Mouse (Mus musculus): ENCODE measurements around the gene Slc35b1. TPM values are rescaled to one million over a fixed set of nuclear protein-coding genes. Genes with fewer than 3 reads are reported as not detected.

Gene Slc35b1
- polyA plus RNA-seq, 1 experiment = 79.1 TPM

GRCm38 (mm10) chr11:95352686-95353085 lies 31.8 kb upstream of the Slc35b1 start:
- Histone ChIP-seq H3K4me3 (ENCODE audit: insufficient read depth, poor library complexity, severe bottlenecking) (no peak overlapping the region), H3K36me3 (ENCODE audit: control insufficient read depth, insufficient read depth) (no peaks in the 10 kb centered on the region), H3K79me3 (ENCODE audit: low read depth) (no peaks in the 10 kb centered on the region), H3ac (ENCODE audit: control insufficient read depth, insufficient read length, low read depth) (no peak overlapping the region), H3K27me3 (ENCODE audit: control insufficient read depth, insufficient read depth, insufficient read length) (no peaks in the 10 kb centered on the region), H3K79me2 (ENCODE audit: control insufficient read depth, insufficient read depth) (no peaks in the 10 kb centered on the region)
- no peak for TF ChIP-seq CTCF (IDR thresholded peaks at IDR 0.05; ENCODE audit: control insufficient read depth, insufficient read depth, insufficient read length)
- TF ChIP-seq CEBPB (IDR thresholded peaks at IDR 0.05; ENCODE audit: low read depth) = no peak
- no peak for TF ChIP-seq MYOG (IDR thresholded peaks at IDR 0.05; ENCODE audit: control insufficient read depth, extremely low read depth, insufficient read length)
- TF ChIP-seq FOSL1 (IDR thresholded peaks at IDR 0.05; ENCODE audit: insufficient read depth, low read length, poor library complexity, severe bottlenecking) = no peak
- TF ChIP-seq MAX (IDR thresholded peaks at IDR 0.05) = no peak
- TF ChIP-seq MYOD1 (IDR thresholded peaks at IDR 0.05; ENCODE audit: control insufficient read depth, insufficient read length, low read depth) = no peak
- TF ChIP-seq USF1 (IDR thresholded peaks at IDR 0.05; ENCODE audit: low read depth) = no peak

- Histone ChIP-seq H3ac (ENCODE audit: control insufficient read depth, insufficient read length, low read depth) (no peak overlapping the region), H3K79me3 (ENCODE audit: low read depth) (no peaks in the 10 kb centered on the region), H3K36me3 (ENCODE audit: control insufficient read depth, insufficient read depth) (no peaks in the 10 kb centered on the region), H3K27me3 (ENCODE audit: control insufficient read depth, insufficient read depth, insufficient read length) (no peaks in the 10 kb centered on the region), H3K79me2 (ENCODE audit: control insufficient read depth, insufficient read depth) (no peaks in the 10 kb centered on the region), H3K4me3 (ENCODE audit: insufficient read depth, poor library complexity, severe bottlenecking) (no peak overlapping the region)
- TF ChIP-seq MAX (IDR thresholded peaks at IDR 0.05) (no peak), CEBPB (IDR thresholded peaks at IDR 0.05; ENCODE audit: low read depth) (no peak), CTCF (IDR thresholded peaks at IDR 0.05; ENCODE audit: control insufficient read depth, insufficient read depth, insufficient read length) (no peak), USF1 (IDR thresholded peaks at IDR 0.05; ENCODE audit: low read depth) (no peak), MYOD1 (IDR thresholded peaks at IDR 0.05; ENCODE audit: control insufficient read depth, insufficient read length, low read depth) (no peak), MYOG (IDR thresholded peaks at IDR 0.05; ENCODE audit: control insufficient read depth, extremely low read depth, insufficient read length) (no peak), FOSL1 (IDR thresholded peaks at IDR 0.05; ENCODE audit: insufficient read depth, low read length, poor library complexity, severe bottlenecking) (no peak)
Measured at GRCm38 (mm10) chr11:95353226-95353625, 31.3 kb upstream of the Slc35b1 start.

GRCm38 (mm10) chr11:95354228-95354944 lies 30.1 kb upstream of the Slc35b1 start:
- no peaks in the 10 kb centered on the region for H3K27me3 ChIP-seq (ENCODE audit: control insufficient read depth, insufficient read depth, insufficient read length)
- H3ac ChIP-seq (ENCODE audit: control insufficient read depth, insufficient read length, low read depth) = no peak overlapping the region
- H3K79me2 ChIP-seq (ENCODE audit: control insufficient read depth, insufficient read depth) = no peaks in the 10 kb centered on the region
- no peaks in the 10 kb centered on the region for H3K79me3 ChIP-seq (ENCODE audit: low read depth)
- TF ChIP-seq CTCF (IDR thresholded peaks at IDR 0.05; ENCODE audit: control insufficient read depth, insufficient read depth, insufficient read length) (no peak), MYOD1 (IDR thresholded peaks at IDR 0.05; ENCODE audit: control insufficient read depth, insufficient read length, low read depth) (no peak), MYOG (IDR thresholded peaks at IDR 0.05; ENCODE audit: control insufficient read depth, extremely low read depth, insufficient read length) (no peak)
- no peak overlapping the region for H3K4me3 ChIP-seq (ENCODE audit: insufficient read depth, poor library complexity, severe bottlenecking)
- no peaks in the 10 kb centered on the region for H3K36me3 ChIP-seq (ENCODE audit: control insufficient read depth, insufficient read depth)

- no peak overlapping the region for H3K4me3 ChIP-seq (ENCODE audit: insufficient read depth, poor library complexity, severe bottlenecking)
- no peaks in the 10 kb centered on the region for H3K79me3 ChIP-seq (ENCODE audit: low read depth)
- H3K36me3 ChIP-seq (ENCODE audit: control insufficient read depth, insufficient read depth) = no peaks in the 10 kb centered on the region
- no peak overlapping the region for H3ac ChIP-seq (ENCODE audit: control insufficient read depth, insufficient read length, low read depth)
- no peak for TF ChIP-seq FOSL1 (IDR thresholded peaks at IDR 0.05; ENCODE audit: insufficient read depth, low read length, poor library complexity, severe bottlenecking)
- TF ChIP-seq USF1 (IDR thresholded peaks at IDR 0.05; ENCODE audit: low read depth) = no peak
- TF ChIP-seq MYOD1 (IDR thresholded peaks at IDR 0.05; ENCODE audit: control insufficient read depth, insufficient read length, low read depth) = no peak
- TF ChIP-seq MAX (IDR thresholded peaks at IDR 0.05) = no peak
- no peak for TF ChIP-seq MYOG (IDR thresholded peaks at IDR 0.05; ENCODE audit: control insufficient read depth, extremely low read depth, insufficient read length)
- TF ChIP-seq CTCF (IDR thresholded peaks at IDR 0.05; ENCODE audit: control insufficient read depth, insufficient read depth, insufficient read length) = no peak
- TF ChIP-seq CEBPB (IDR thresholded peaks at IDR 0.05; ENCODE audit: low read depth) = no peak
- no peaks in the 10 kb centered on the region for H3K79me2 ChIP-seq (ENCODE audit: control insufficient read depth, insufficient read depth)
- H3K27me3 ChIP-seq (ENCODE audit: control insufficient read depth, insufficient read depth, insufficient read length) = no peaks in the 10 kb centered on the region
Measured at GRCm38 (mm10) chr11:95354945-95355660, 29.4 kb upstream of the Slc35b1 start.

GRCm38 (mm10) chr11:95355661-95356011 lies 28.9 kb upstream of the Slc35b1 start:
- Histone ChIP-seq H3K27me3 (ENCODE audit: control insufficient read depth, insufficient read depth, insufficient read length) (no peaks in the 10 kb centered on the region), H3K36me3 (ENCODE audit: control insufficient read depth, insufficient read depth) (no peaks in the 10 kb centered on the region), H3K79me2 (ENCODE audit: control insufficient read depth, insufficient read depth) (no peaks in the 10 kb centered on the region), H3K4me3 (ENCODE audit: insufficient read depth, poor library complexity, severe bottlenecking) (no peak overlapping the region), H3K79me3 (ENCODE audit: low read depth) (no peaks in the 10 kb centered on the region), H3ac (ENCODE audit: control insufficient read depth, insufficient read length, low read depth) (no peak overlapping the region)
- TF ChIP-seq MAX (IDR thresholded peaks at IDR 0.05) (no peak), USF1 (IDR thresholded peaks at IDR 0.05; ENCODE audit: low read depth) (no peak), CTCF (IDR thresholded peaks at IDR 0.05; ENCODE audit: control insufficient read depth, insufficient read depth, insufficient read length) (no peak), CEBPB (IDR thresholded peaks at IDR 0.05; ENCODE audit: low read depth) (no peak), FOSL1 (IDR thresholded peaks at IDR 0.05; ENCODE audit: insufficient read depth, low read length, poor library complexity, severe bottlenecking) (no peak)

Measured in C2C12 (cell line).